Mouse (Mus musculus): ENCODE results near the gene Ppa1. TPM values are rescaled to one million over a fixed set of nuclear protein-coding genes. Genes with fewer than 3 reads are reported as not detected.
"Not testable (repeated sequence)": the region's sequence is repeated elsewhere in the genome, so short reads cannot be mapped to it uniquely, and the experiment has no call there.

Ppa1 gene
- 100 to 1,000 TPM; 106 to 114 TPM for total RNA-seq (2021)

GRCm38 (mm10) chr10:61647790-61648736, at the start of gene Ppa1:
Ppa1 (plus strand) TSS chr10:61648552.
- intact Hi-C loops (cut with DNase I), result loop anchor here (2.0 to 5.0 kb wide), 3 partner anchors 21 to 171 kb away; partner anchors contain the start of gene Lrrc20
- peak; percentile 85 to 91 for DNase-seq (ENCODE audit: low spot score in 2 of 2)

GRCm38 (mm10) chr10:61599556-61600114, 48.7 kb upstream of the Ppa1 start:
- intact Hi-C loops (cut with DNase I), result no loop called here

GRCm38 (mm10) chr10:61602283-61603033, 45.9 kb upstream of the Ppa1 start:
- DNase-seq (ENCODE audit: low spot score in 2 of 2), result peak in 1 of 2 experiments; percentile 31
- intact Hi-C loops (cut with DNase I), result loop anchor here (1.0 to 2.0 kb wide), 2 partner anchors 56 to 110 kb away; no protein-coding TSS in a partner anchor

More at GRCm38 (mm10) chr10:61599556-61600114, 48.7 kb upstream of the Ppa1 start:
- DNase-seq (ENCODE audit: low spot score in 2 of 2), result no peak

- DNase-seq (ENCODE audit: low spot score in 2 of 2), result no peak
- intact Hi-C loops (cut with DNase I), result no loop called here
Measured at GRCm38 (mm10) chr10:61604376-61605065, 43.8 kb upstream of the Ppa1 start.

GRCm38 (mm10) chr10:61605381-61605780, 43.0 kb upstream of the Ppa1 start:
- not testable (repeated sequence) for DNase-seq (ENCODE audit: low spot score in 2 of 2)

GRCm38 (mm10) chr10:61605851-61606250, 42.5 kb upstream of the Ppa1 start:
- intact Hi-C loops (cut with DNase I), result no loop called here
- peak in 1 of 2 experiments; percentile 32 for DNase-seq (ENCODE audit: low spot score in 2 of 2)

More at GRCm38 (mm10) chr10:61605381-61605780, 43.0 kb upstream of the Ppa1 start:
- intact Hi-C loops (cut with DNase I), result not testable (repeated sequence)

- intact Hi-C loops (cut with DNase I), result no loop called here
- DNase-seq (ENCODE audit: low spot score in 2 of 2), result no peak
Measured at GRCm38 (mm10) chr10:61608233-61608632, 40.1 kb upstream of the Ppa1 start.

GRCm38 (mm10) chr10:61610650-61611235, 37.6 kb upstream of the Ppa1 start:
- intact Hi-C loops (cut with DNase I), result no loop called here

GRCm38 (mm10) chr10:61614311-61614710, 34.0 kb upstream of the Ppa1 start:
- intact Hi-C loops (cut with DNase I), result no loop called here

More at GRCm38 (mm10) chr10:61610650-61611235, 37.6 kb upstream of the Ppa1 start:
- no peak for DNase-seq (ENCODE audit: low spot score in 2 of 2)

GRCm38 (mm10) chr10:61618528-61618927, 29.8 kb upstream of the Ppa1 start:
- intact Hi-C loops (cut with DNase I), result no loop called here

More at GRCm38 (mm10) chr10:61614311-61614710, 34.0 kb upstream of the Ppa1 start:
- no peak for DNase-seq (ENCODE audit: low spot score in 2 of 2)

GRCm38 (mm10) chr10:61621681-61622080, 26.7 kb upstream of the Ppa1 start:
- intact Hi-C loops (cut with DNase I), result no loop called here
- peak in 1 of 2 experiments; percentile 10 for DNase-seq (ENCODE audit: low spot score in 2 of 2)

More at GRCm38 (mm10) chr10:61618528-61618927, 29.8 kb upstream of the Ppa1 start:
- DNase-seq (ENCODE audit: low spot score in 2 of 2), result no peak

GRCm38 (mm10) chr10:61623874-61624273, 24.5 kb upstream of the Ppa1 start:
- DNase-seq (ENCODE audit: low spot score in 2 of 2); intact Hi-C loops (cut with DNase I): not testable (repeated sequence)

GRCm38 (mm10) chr10:61624771-61625170, 23.6 kb upstream of the Ppa1 start:
- intact Hi-C loops (cut with DNase I), result no loop called here
- DNase-seq (ENCODE audit: low spot score in 2 of 2), result no peak

GRCm38 (mm10) chr10:61625381-61626257, 22.7 kb upstream of the Ppa1 start:
- intact Hi-C loops (cut with DNase I), result loop anchor here (2.0 kb wide), 1 partner anchor 23 kb away; the partner anchor contains the start of gene Ppa1
- DNase-seq (ENCODE audit: low spot score in 2 of 2), result peak; percentile 31 to 42

- intact Hi-C loops (cut with DNase I), result loop anchor here (2.0 kb wide), 1 partner anchor 22 kb away; the partner anchor contains the start of gene Ppa1
- DNase-seq (ENCODE audit: low spot score in 2 of 2), result no peak
Measured at GRCm38 (mm10) chr10:61626551-61626950, 21.8 kb upstream of the Ppa1 start.

- DNase-seq (ENCODE audit: low spot score in 2 of 2), result no peak
Measured at GRCm38 (mm10) chr10:61627195-61627937, 21.0 kb upstream of the Ppa1 start.

GRCm38 (mm10) chr10:61627938-61628250, 20.5 kb upstream of the Ppa1 start:
- DNase-seq (ENCODE audit: low spot score in 2 of 2), result no peak
- intact Hi-C loops (cut with DNase I), result loop anchor here (2.0 kb wide), 1 partner anchor 21 kb away; the partner anchor contains the start of gene Ppa1

More at GRCm38 (mm10) chr10:61627195-61627937, 21.0 kb upstream of the Ppa1 start:
- intact Hi-C loops (cut with DNase I), result loop anchor here (2.0 kb wide), 1 partner anchor 21 kb away; the partner anchor contains the start of gene Ppa1

Measured in left cerebral cortex, postnatal 25 days (tissue).